Mouse (Mus musculus) kidney, adult 11 months (tissue): ENCODE measurements at regions not wholly inside any gene's neighbourhood (a gene's known extent, or its start where the extent isn't known, plus 50 kb on each side); places are given as distances from the start of the nearest gene placed in this dataset.
A peak's percentile ranks its signal among the peaks of the same experiment; 100 is the strongest.

Source experiments
- DNase-seq: peaks from one replicate; pipeline ENCODE4 v3.0.0; 2022

GRCm38 (mm10) chr12:86579716-86580115 is 98.8 kb upstream of the Vash1 start:
- DNase-seq = no peak

GRCm38 (mm10) chr12:86580132-86580718 is 98.3 kb upstream of the Vash1 start:
- peak; percentile 7 for DNase-seq

GRCm38 (mm10) chr12:86582076-86582475 is 96.4 kb upstream of the Vash1 start:
- no peak for DNase-seq

- no peak for DNase-seq
Measured at GRCm38 (mm10) chr12:86588010-86588409, 90.5 kb upstream of the Vash1 start.

DNA sequence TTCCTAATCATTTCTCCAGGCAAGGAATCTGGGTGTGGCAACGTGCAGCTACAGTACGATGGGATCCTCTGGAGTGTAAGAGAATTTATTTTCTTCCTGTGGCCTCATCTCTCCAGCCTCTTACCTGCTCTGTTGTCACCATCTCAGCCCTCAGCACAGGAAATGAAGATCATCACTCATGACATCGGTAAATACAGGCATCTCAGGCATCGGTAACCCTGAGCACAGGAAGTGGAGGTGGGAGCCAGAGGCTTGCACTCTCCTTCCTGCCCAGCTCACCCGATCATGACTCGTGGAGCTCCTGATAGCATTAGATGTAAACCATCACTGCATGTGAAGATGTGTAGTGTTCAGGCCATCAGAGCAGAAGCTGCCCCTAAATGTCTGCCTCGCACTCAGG is 86.0 kb upstream of the Vash1 start:
- no peak for DNase-seq

GRCm38 (mm10) chr12:86594647-86595046 is 83.9 kb upstream of the Vash1 start:
- DNase-seq = no peak

GRCm38 (mm10) chr12:86600041-86600440 is 78.5 kb upstream of the Vash1 start:
- DNase-seq = peak; percentile 14

GRCm38 (mm10) chr12:86603521-86603920 is 75.0 kb upstream of the Vash1 start:
- DNase-seq = no peak

- no peak for DNase-seq
Measured at GRCm38 (mm10) chr12:86612431-86613040, 66.0 kb upstream of the Vash1 start.

- peak; percentile 35 for DNase-seq
Measured at GRCm38 (mm10) chr12:86614156-86614555, 64.3 kb upstream of the Vash1 start.

GRCm38 (mm10) chr12:86616327-86616726 is 62.2 kb upstream of the Vash1 start:
- no peak for DNase-seq

GRCm38 (mm10) chr12:86624195-86624594 is 54.3 kb upstream of the Vash1 start:
- no peak for DNase-seq

DNA sequence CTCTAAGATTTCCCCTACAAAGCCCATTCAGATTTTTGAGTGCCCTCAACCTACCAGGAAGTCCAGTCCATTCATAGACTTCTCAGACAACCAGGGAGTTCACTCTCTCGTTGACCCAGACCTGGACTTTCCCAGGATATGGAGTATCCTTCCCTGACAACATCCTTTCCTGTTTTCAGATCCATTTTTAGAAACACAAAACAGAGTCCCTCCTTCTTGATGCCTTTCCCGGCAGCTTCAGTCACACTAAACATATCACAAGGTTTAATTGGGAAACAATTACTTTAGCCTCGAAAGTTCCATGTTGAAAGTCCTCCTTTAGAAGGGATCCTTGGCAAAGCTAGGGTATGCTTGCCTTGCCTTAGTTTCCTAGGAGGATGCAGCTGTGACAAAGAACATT is 51.8 kb upstream of the Vash1 start:
- no peak for DNase-seq

DNA sequence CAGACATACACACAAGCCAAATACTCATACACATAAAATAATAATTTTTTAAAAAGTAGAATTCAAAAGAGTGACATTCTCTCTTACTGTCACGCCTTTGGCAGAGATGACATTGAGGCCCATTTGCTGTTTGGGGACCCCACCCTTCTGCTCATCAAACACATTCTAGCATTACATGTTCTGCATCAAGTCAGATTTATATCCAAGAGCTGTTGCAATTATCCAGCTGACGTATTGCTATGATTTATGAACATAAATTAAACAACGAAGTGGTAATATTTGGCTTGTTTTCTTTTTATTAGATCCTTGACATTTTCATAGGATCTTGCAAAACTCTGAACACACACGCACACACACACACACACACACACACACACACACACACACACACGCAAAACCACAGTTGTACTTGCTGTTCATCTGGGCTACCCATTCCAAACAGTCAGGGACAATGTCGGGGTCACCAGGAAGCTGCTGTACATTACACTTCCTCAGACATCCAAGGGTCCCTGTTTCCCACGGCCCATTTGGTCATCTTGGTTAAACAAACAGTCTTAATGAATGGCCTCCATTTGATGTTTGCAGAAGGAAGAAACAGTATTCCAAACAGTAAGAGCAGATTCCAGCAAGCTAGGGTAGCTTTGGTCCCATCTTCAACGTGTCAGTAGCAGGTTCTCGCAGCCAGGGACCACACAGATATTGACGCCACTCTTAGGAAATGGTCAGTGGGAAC is 50.3 kb upstream of the Vash1 start:
- DNase-seq = no peak
